ENCODE assay signal across 8 mouse cellular contexts in genomic region chr2:156066126-156066525, GRCm38 (mm10). TPM values are rescaled to one million over a fixed set of nuclear protein-coding genes. Genes with fewer than 3 reads are reported as not detected.
DNase-seq lines count a peak whose midpoint lies in the region; ATAC-seq and TF ChIP-seq lines count a peak whose summit lies in the region.

No protein-coding gene starts in this region.

- TF ChIP-seq CTCF in E14TG2a.4 (conservative IDR thresholded peaks at IDR 0.05; ENCODE audit: low read length), result no peak
- no peak for TF ChIP-seq CTCF in liver, embryonic 14.5 days (IDR thresholded peaks at IDR 0.05; ENCODE audit: low read depth)

- 38% methylated on average over 10 of the region's 10 CpGs for WGBS in hindbrain, embryonic 14.5 days
- WGBS in liver, embryonic 14.5 days (ENCODE audit: insufficient replicate concordance), result 37% methylated on average over 10 of the region's 10 CpGs

- H3K27me3 ChIP-seq in E14TG2a.4 (ENCODE audit: insufficient read depth, low read length), result peaks cover 44% of the 10 kb centered on the region
- H3K27me3 ChIP-seq in hindbrain, embryonic 14.5 days (ENCODE audit: control insufficient read depth, insufficient read depth, low read length), result no peaks in the 10 kb centered on the region
- no peaks in the 10 kb centered on the region for H3K27me3 ChIP-seq in liver, embryonic 14.5 days (ENCODE audit: control insufficient read depth, insufficient read depth, low read length)

- no peak overlapping the region for H3K27ac ChIP-seq in hindbrain, embryonic 14.5 days
- no peak overlapping the region for H3K27ac ChIP-seq in liver, embryonic 14.5 days

- no peak for TF ChIP-seq EP300 in liver, embryonic 14.5 days (IDR thresholded peaks at IDR 0.05; ENCODE audit: low read depth)

- ATAC-seq in hindbrain, embryonic 14.5 days (ENCODE audit: low FRiP score), result peak; percentile 17; the same call in 1 of the 2 replicates
- ATAC-seq in liver, embryonic 14.5 days (ENCODE audit: insufficient read depth), result no peak

- DNase-seq in cerebellum, adult 9-11 months, result peak; percentile 43
- DNase-seq in cerebellum, postnatal 25 days, result no peak
- DNase-seq in hindbrain, embryonic 14.5 days (ENCODE audit: low spot score), result no peak
- no peak for DNase-seq in liver, embryonic 14.5 days (ENCODE audit: low read depth in 3 of 3, low spot score in 3 of 3)
- no peak for DNase-seq in MN1 (ENCODE audit: low spot score)
- DNase-seq in layer of hippocampus, postnatal 25 days (ENCODE audit: extremely low spot score in 1 of 2, low spot score in 1 of 2), result no peak
- no peak for DNase-seq in urinary bladder, postnatal 10 days (ENCODE audit: low spot score)

- H3K9me3 ChIP-seq in E14TG2a.4 (ENCODE audit: low read length), result no peaks in the 10 kb centered on the region
- H3K9me3 ChIP-seq in hindbrain, embryonic 14.5 days (ENCODE audit: control insufficient read depth, low read length), result no peaks in the 10 kb centered on the region
- no peaks in the 10 kb centered on the region for H3K9me3 ChIP-seq in liver, embryonic 14.5 days (ENCODE audit: control insufficient read depth, low read length)

- H3K9ac ChIP-seq in hindbrain, embryonic 14.5 days, result peak overlapping the region; percentile 79
- peak overlapping the region; percentile 47 for H3K9ac ChIP-seq in liver, embryonic 14.5 days (replicated peaks)

- H3K36me3 ChIP-seq in E14TG2a.4 (ENCODE audit: insufficient read depth, low read length), result peaks cover 4% of the 10 kb centered on the region
- peaks cover 29% of the 10 kb centered on the region for H3K36me3 ChIP-seq in hindbrain, embryonic 14.5 days (replicated peaks; ENCODE audit: control insufficient read depth, insufficient read depth)
- H3K36me3 ChIP-seq in liver, embryonic 14.5 days (replicated peaks; ENCODE audit: control insufficient read depth, insufficient read depth, low read depth), result no peaks in the 10 kb centered on the region

- peak overlapping the region; percentile 93 for H3K4me3 ChIP-seq in E14TG2a.4 (replicated peaks; ENCODE audit: low read length)
- H3K4me3 ChIP-seq in hindbrain, embryonic 14.5 days (replicated peaks; ENCODE audit: low read length), result peak overlapping the region; percentile 64
- peak overlapping the region in 1 of 2 experiments; percentile 82; a peak in 2 of 4 replicates for H3K4me3 ChIP-seq in liver, embryonic 14.5 days (ENCODE audit: insufficient read depth in 1 of 2, low read depth in 2 of 2, low read length in 2 of 2)

- H3K4me2 ChIP-seq in hindbrain, embryonic 14.5 days (replicated peaks), result peak overlapping the region; percentile 96
- peak overlapping the region; percentile 86 for H3K4me2 ChIP-seq in liver, embryonic 14.5 days (ENCODE audit: low read depth)

- H3K4me1 ChIP-seq in E14TG2a.4 (replicated peaks; ENCODE audit: low read depth, low read length), result peaks cover 19% of the 10 kb centered on the region
- H3K4me1 ChIP-seq in hindbrain, embryonic 14.5 days (replicated peaks; ENCODE audit: control insufficient read depth, insufficient read depth, low read length), result peaks cover 9% of the 10 kb centered on the region; the same call in 1 of the 2 replicates
- peaks cover 3 to 9% of the 10 kb centered on the region in 2 experiments; a peak in 3 of 4 replicates for H3K4me1 ChIP-seq in liver, embryonic 14.5 days (replicated peaks; ENCODE audit: control insufficient read depth in 2 of 2, insufficient read depth in 2 of 2, low read length in 1 of 2)

RNA-seq across cellular contexts. Expression of gene Spag4, which starts 1.2 kb away (rescaled TPM):
- 6.3 and 7.9 TPM in 2 replicates for polyA plus RNA-seq in hindbrain, embryonic 14.5 days (2014; fragmentation: Nextera tagmentation; extraction: Ambion mirVana)
- 0.69 and 1.1 TPM in 2 replicates for polyA plus RNA-seq in liver, embryonic 14.5 days (2012; rRNA removed)
- 0.49 and 1.2 TPM in 2 replicates for polyA plus RNA-seq in liver, embryonic 14.5 days (2014; fragmentation: Nextera tagmentation; extraction: Ambion mirVana)
- 1 to 10 TPM; 3.9 to 4.2 TPM for total RNA-seq in layer of hippocampus, postnatal 25 days (2021)

RNA-seq across cellular contexts. Expression of gene Fer1l4, which starts 13.4 kb away (rescaled TPM):
- not detected in 2 replicates for polyA plus RNA-seq in hindbrain, embryonic 14.5 days (2014; fragmentation: Nextera tagmentation; extraction: Ambion mirVana)
- 0.02 TPM in 1 of 2 replicates, not detected in the other for polyA plus RNA-seq in liver, embryonic 14.5 days (2012; rRNA removed)
- not detected in 2 replicates for polyA plus RNA-seq in liver, embryonic 14.5 days (2014; fragmentation: Nextera tagmentation; extraction: Ambion mirVana)
- not detected for total RNA-seq in layer of hippocampus, postnatal 25 days (2021)

RNA-seq across cellular contexts. Expression of gene Cpne1, which starts 45.6 kb away (rescaled TPM):
- polyA plus RNA-seq in hindbrain, embryonic 14.5 days (2014; fragmentation: Nextera tagmentation; extraction: Ambion mirVana), result 22.4 and 24.7 TPM in 2 replicates
- 17.9 and 21.2 TPM in 2 replicates for polyA plus RNA-seq in liver, embryonic 14.5 days (2012; rRNA removed)
- polyA plus RNA-seq in liver, embryonic 14.5 days (2014; fragmentation: Nextera tagmentation; extraction: Ambion mirVana), result 11.5 and 14.0 TPM in 2 replicates
- total RNA-seq in layer of hippocampus, postnatal 25 days (2021), result 10 to 100 TPM; 26.8 to 30.4 TPM

RNA-seq across cellular contexts. Expression of gene Rbm12, which starts 45.7 kb away (rescaled TPM):
- 24.4 and 27.0 TPM in 2 replicates for polyA plus RNA-seq in hindbrain, embryonic 14.5 days (2014; fragmentation: Nextera tagmentation; extraction: Ambion mirVana)
- 1.7 and 5.0 TPM in 2 replicates for polyA plus RNA-seq in liver, embryonic 14.5 days (2012; rRNA removed)
- 9.6 and 9.8 TPM in 2 replicates for polyA plus RNA-seq in liver, embryonic 14.5 days (2014; fragmentation: Nextera tagmentation; extraction: Ambion mirVana)
- 10 to 100 TPM; 28.9 to 30.6 TPM for total RNA-seq in layer of hippocampus, postnatal 25 days (2021)

RNA-seq across cellular contexts. Expression of gene Ergic3, which starts 58.3 kb away (rescaled TPM):
- 459 and 462 TPM in 2 replicates for polyA plus RNA-seq in hindbrain, embryonic 14.5 days (2014; fragmentation: Nextera tagmentation; extraction: Ambion mirVana)
- 72.8 and 90.2 TPM in 2 replicates for polyA plus RNA-seq in liver, embryonic 14.5 days (2012; rRNA removed)
- 95.7 and 98.0 TPM in 2 replicates for polyA plus RNA-seq in liver, embryonic 14.5 days (2014; fragmentation: Nextera tagmentation; extraction: Ambion mirVana)
- total RNA-seq in layer of hippocampus, postnatal 25 days (2021), result 100 to 1,000 TPM; 174 to 223 TPM
